Mouse (Mus musculus) hindbrain, postnatal 0 days (tissue): Measurements from ENCODE around the gene Sept7. TPM values are rescaled to one million over a fixed set of nuclear protein-coding genes. Genes with fewer than 3 reads are reported as not detected.

Source experiments
- ATAC-seq: fragments of 200-750 bp; cut with Nextera tagmentation; 2 replicates; pipeline ENCODE4 v1.8.0; 2017; ENCODE audit warnings: mild to moderate bottlenecking, moderate TSS enrichment, moderate library complexity
- DNase-seq: peaks from one replicate; pipeline ENCODE4 v3.0.0-alpha.2; 2015; ENCODE audit warnings: low spot score
- H3K27ac ChIP-seq: fragments of 300-500 bp; sonication (generic); 2 replicates; pipeline ENCODE4 v1.5.1; 2014; ENCODE audit warnings: mild to moderate bottlenecking
- H3K27me3 ChIP-seq: fragments of 300-500 bp; sonication (generic); 2 replicates; pipeline ENCODE4 v1.6.1; 2014; ENCODE audit warnings: low read length, mixed read lengths; ENCODE audit not compliant: insufficient read depth
- H3K36me3 ChIP-seq: fragments of 300-500 bp; sonication (generic); 2 replicates; pipeline ENCODE4 v1.6.1; 2014; ENCODE audit warnings: low read length, mixed read lengths; ENCODE audit not compliant: insufficient read depth
- H3K4me1 ChIP-seq: fragments of 300-500 bp; sonication (generic); 2 replicates; pipeline ENCODE4 v1.6.1; 2014; ENCODE audit warnings: antibody characterized with exemption, low read length, mixed read lengths; ENCODE audit not compliant: insufficient read depth
- H3K4me2 ChIP-seq: fragments of 300-500 bp; sonication (generic); 2 replicates; pipeline ENCODE4 v1.6.1; 2014; ENCODE audit warnings: low read depth, mild to moderate bottlenecking, low read length, moderate library complexity, mixed read lengths
- H3K4me3 ChIP-seq: fragments of 300-500 bp; sonication (generic); 2 replicates; pipeline ENCODE4 v1.5.1; 2014; ENCODE audit warnings: low read length
- H3K9ac ChIP-seq: fragments of 300-500 bp; sonication (generic); replicated peaks from 2 replicates; pipeline ENCODE4 v1.6.1; 2014; ENCODE audit warnings: mild to moderate bottlenecking, low read length, moderate library complexity, mixed read lengths
- H3K9me3 ChIP-seq: fragments of 300-500 bp; sonication (generic); 2 replicates; pipeline ENCODE4 v1.6.1; 2016; ENCODE audit warnings: low read length, mixed read lengths
- CTCF ChIP-seq: IDR thresholded peaks from 2 replicates; pipeline ENCODE4 v1.5.1; 2016; ENCODE audit warnings: antibody characterized with exemption, control low read depth, low read depth
- WGBS: fragments of 180-500 bp; shearing (Covaris S2); extraction: QIAGEN DNeasy Blood & Tissue Kit; methylation state at CpG from one replicate; pipeline ENCODE4 v1.1.7; 2014; 5-methylcytosine and 5-hydroxymethylcytosine counted together
- polyA plus RNA-seq: library from polyadenylated mRNA; unstranded; fragments of >200 nt; fragmentation: Nextera tagmentation; extraction: Ambion mirVana; gene quantifications from 2 replicates; pipeline ENCODE4 v1.2.1, GENCODE M21; 2015
- total RNA-seq: library from RNA; depleted of rRNA; stranded (reverse); fragments of >200 nt; gene quantifications from 2 replicates; pipeline ENCODE4 v1.2.3, GENCODE M21; 2014

The Sept7 gene
- total and polyA plus RNA-seq, 2 experiments from 2014 or later = 113 to 265 TPM

DNA sequence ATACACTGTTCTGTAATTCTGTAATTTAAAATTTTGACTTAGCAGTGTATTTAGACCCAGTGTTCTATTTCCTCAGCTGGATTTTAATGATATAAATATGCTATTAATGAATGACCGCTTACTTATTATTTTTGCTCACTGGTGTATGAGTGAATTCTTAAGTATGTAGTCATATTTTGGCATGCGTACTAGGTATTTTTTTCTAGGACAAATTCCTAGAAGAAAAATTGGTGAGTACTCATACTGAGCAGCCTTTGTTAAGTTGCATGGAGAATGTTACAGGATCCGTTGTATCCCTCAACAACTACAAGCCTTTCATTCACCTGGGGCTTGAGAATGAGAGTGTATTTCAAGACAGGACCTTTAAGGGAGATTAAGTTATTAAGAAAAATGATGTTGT, 10.0 kb upstream of the Sept7 start:
- ATAC-seq (no peak), DNase-seq (no peak)
- Histone ChIP-seq H3K9me3 (no peaks in the 10 kb centered on the region), H3K36me3 (no peaks in the 10 kb centered on the region), H3K4me3 (no peak overlapping the region), H3K27ac (no peak overlapping the region), H3K9ac (no peak overlapping the region), H3K27me3 (no peaks in the 10 kb centered on the region), H3K4me2 (no peak overlapping the region), H3K4me1 (no peaks in the 10 kb centered on the region)
- 83% methylated on average over 3 of the region's 3 CpGs for WGBS
- TF ChIP-seq CTCF = no peak

- no peak for DNase-seq
- WGBS = 83% methylated on average over 4 of the region's 4 CpGs
- Histone ChIP-seq H3K9ac (no peak overlapping the region), H3K27me3 (no peaks in the 10 kb centered on the region), H3K27ac (no peak overlapping the region), H3K9me3 (no peaks in the 10 kb centered on the region), H3K4me3 (no peak overlapping the region), H3K4me2 (no peak overlapping the region), H3K36me3 (no peaks in the 10 kb centered on the region), H3K4me1 (no peaks in the 10 kb centered on the region)
- ATAC-seq = no peak
- TF ChIP-seq CTCF = no peak
Observed at GRCm38 (mm10) chr9:25243926-25244657, 8.1 kb upstream of the Sept7 start.

- no peak overlapping the region for H3K4me3 ChIP-seq
- H3K4me2 ChIP-seq = no peak overlapping the region
- TF ChIP-seq CTCF = no peak
- no peaks in the 10 kb centered on the region for H3K36me3 ChIP-seq
- H3K27ac ChIP-seq = no peak overlapping the region
- ATAC-seq = no peak
- no peaks in the 10 kb centered on the region for H3K27me3 ChIP-seq
- WGBS = 80% methylated on average over 4 of the region's 4 CpGs
- no peak for DNase-seq
- no peaks in the 10 kb centered on the region for H3K9me3 ChIP-seq
- H3K9ac ChIP-seq = no peak overlapping the region
- no peaks in the 10 kb centered on the region for H3K4me1 ChIP-seq
Observed at GRCm38 (mm10) chr9:25245125-25245524, 7.1 kb upstream of the Sept7 start.

DNA sequence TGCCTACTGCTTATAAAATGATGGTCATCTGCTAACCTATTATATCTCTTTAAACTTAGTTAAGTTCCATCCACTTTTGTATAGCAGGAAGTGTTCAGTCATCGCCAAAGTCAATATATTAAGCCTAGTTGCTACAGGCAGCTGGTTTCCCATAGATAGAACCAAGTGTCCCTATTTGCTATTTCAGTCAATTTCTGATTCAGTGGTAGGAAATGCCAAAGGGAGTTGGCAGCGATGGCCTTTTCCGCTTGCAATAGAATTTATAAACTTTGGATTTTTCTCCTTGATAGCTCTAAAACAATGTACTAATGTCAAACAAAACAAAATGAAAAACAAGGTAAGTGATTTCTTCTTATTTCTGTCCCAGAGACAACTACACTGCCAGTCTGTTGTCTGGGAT, 5.7 kb upstream of the Sept7 start:
- Histone ChIP-seq H3K27ac (no peak overlapping the region), H3K9ac (no peak overlapping the region), H3K27me3 (no peaks in the 10 kb centered on the region), H3K4me3 (no peak overlapping the region), H3K4me1 (no peaks in the 10 kb centered on the region), H3K9me3 (no peaks in the 10 kb centered on the region), H3K4me2 (no peak overlapping the region), H3K36me3 (no peaks in the 10 kb centered on the region)
- DNase-seq (no peak), ATAC-seq (no peak)
- no peak for TF ChIP-seq CTCF
- 90% methylated on average over 3 of the region's 3 CpGs for WGBS

- DNase-seq = no peak
- no peak for TF ChIP-seq CTCF
- Histone ChIP-seq H3K4me2 (peak overlapping the region; percentile 65), H3K9ac (peak overlapping the region; percentile 99; the same call in 1 of the 2 replicates), H3K27ac (peak overlapping the region; percentile 98), H3K27me3 (no peaks in the 10 kb centered on the region), H3K4me1 (peaks cover 19% of the 10 kb centered on the region), H3K4me3 (peak overlapping the region; percentile 100), H3K9me3 (no peaks in the 10 kb centered on the region), H3K36me3 (no peaks in the 10 kb centered on the region)
- WGBS = 11% methylated on average over 6 of the region's 6 CpGs
- ATAC-seq = no peak
Observed at GRCm38 (mm10) chr9:25251174-25251573, 1.1 kb upstream of the Sept7 start.

DNA sequence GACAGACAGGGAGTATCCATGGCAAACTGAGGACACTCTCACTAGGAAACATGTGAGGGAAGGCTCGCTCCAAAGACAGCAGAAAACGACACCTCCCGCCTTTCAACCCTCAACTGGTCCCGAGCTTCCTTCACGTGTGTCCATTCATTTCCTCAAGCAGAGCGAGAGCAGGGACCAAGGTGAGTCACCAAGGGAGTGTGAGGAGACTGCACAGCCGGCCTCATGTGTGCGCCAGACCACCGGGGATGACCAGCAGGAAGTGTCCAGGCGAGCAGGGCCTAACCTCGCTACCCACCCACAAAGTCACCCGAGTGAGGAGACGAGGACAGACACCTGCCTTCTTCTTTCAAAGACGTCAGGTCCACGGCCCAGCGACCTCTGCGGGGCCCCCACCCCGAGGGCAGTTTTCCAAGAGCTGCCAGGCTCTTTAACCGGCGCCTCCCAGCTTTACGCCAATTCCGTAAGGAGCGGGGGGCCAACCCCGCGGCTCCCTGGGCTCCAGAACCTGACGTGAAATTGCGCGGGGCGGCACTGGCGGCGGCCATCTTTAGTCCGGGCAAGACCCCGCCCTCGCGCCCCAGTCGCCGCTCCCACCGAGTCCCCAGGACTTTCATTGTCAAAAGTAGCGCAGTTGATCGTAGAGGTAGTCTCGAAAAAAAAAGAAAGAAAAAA, 492 bp upstream of the Sept7 start:
- peak; percentile 94 for DNase-seq
- no peaks in the 10 kb centered on the region for H3K9me3 ChIP-seq
- peak; percentile 92 for ATAC-seq
- H3K27me3 ChIP-seq = no peaks in the 10 kb centered on the region
- peak overlapping the region; percentile 100 for H3K4me3 ChIP-seq
- peaks cover 19% of the 10 kb centered on the region for H3K4me1 ChIP-seq
- peak overlapping the region; percentile 65 for H3K4me2 ChIP-seq
- TF ChIP-seq CTCF = no peak
- no peaks in the 10 kb centered on the region for H3K36me3 ChIP-seq
- H3K27ac ChIP-seq = peak overlapping the region; percentile 98
- H3K9ac ChIP-seq = peak overlapping the region; percentile 99
- WGBS = under 1% methylated on average over 41 of the region's 41 CpGs
